Mouse (Mus musculus) heart, embryonic 12.5 days (tissue): ENCODE data around the gene Pif1. TPM values are rescaled to one million over a fixed set of nuclear protein-coding genes. Genes with fewer than 3 reads are reported as not detected.
A peak's percentile ranks its signal among the peaks of the same experiment; 100 is the strongest.

Experiments
- ATAC-seq: fragments of 200-750 bp; cut with Nextera tagmentation; 2 replicates; pipeline ENCODE4 v1.8.0; 2017; ENCODE audit warnings: moderate TSS enrichment, moderate library complexity; ENCODE audit not compliant: insufficient number of reproducible peaks, low FRiP score
- H3K27ac ChIP-seq: fragments of 300-500 bp; sonication (generic); 2 replicates; pipeline ENCODE4 v1.5.1; 2016; ENCODE audit warnings: mild to moderate bottlenecking, moderate library complexity; ENCODE audit not compliant: poor library complexity, severe bottlenecking
- H3K27me3 ChIP-seq: fragments of 300-500 bp; sonication (generic); replicated peaks from 2 replicates; pipeline ENCODE4 v1.6.1; 2016; ENCODE audit warnings: mild to moderate bottlenecking, moderate library complexity
- H3K36me3 ChIP-seq: fragments of 300-500 bp; sonication (generic); 2 replicates; pipeline ENCODE4 v1.6.1; 2016; ENCODE audit warnings: mild to moderate bottlenecking, moderate library complexity
- H3K4me1 ChIP-seq: fragments of 300-500 bp; sonication (generic); replicated peaks from 2 replicates; pipeline ENCODE4 v1.6.1; 2016; ENCODE audit warnings: mild to moderate bottlenecking
- H3K4me2 ChIP-seq: fragments of 300-500 bp; sonication (generic); 2 replicates; pipeline ENCODE4 v1.6.1; 2016; ENCODE audit warnings: mild to moderate bottlenecking, moderate library complexity
- H3K4me3 ChIP-seq: fragments of 300-500 bp; sonication (generic); 2 replicates; pipeline ENCODE4 v1.5.1; 2016; ENCODE audit warnings: mild to moderate bottlenecking
- H3K9ac ChIP-seq: fragments of 300-500 bp; sonication (generic); 2 replicates; pipeline ENCODE4 v1.6.1; 2016; ENCODE audit warnings: mild to moderate bottlenecking, moderate library complexity
- H3K9me3 ChIP-seq: fragments of 300-500 bp; sonication (generic); replicated peaks from 2 replicates; pipeline ENCODE4 v1.6.1; 2016; ENCODE audit warnings: mild to moderate bottlenecking, moderate library complexity
- WGBS: fragments of 180-500 bp; shearing (Covaris S2); methylation state at CpG from one replicate; pipeline ENCODE4 v1.1.7; 2016; 5-methylcytosine and 5-hydroxymethylcytosine counted together
- polyA plus RNA-seq: library from polyadenylated mRNA; unstranded; fragments of >200 nt; fragmentation: Nextera tagmentation; extraction: Ambion mirVana; gene quantifications from 2 replicates; pipeline ENCODE4 v1.2.1, GENCODE M21; 2016

Pif1 gene
- polyA plus RNA-seq, 1 experiment from 2014 or later = 12.4 TPM

DNA sequence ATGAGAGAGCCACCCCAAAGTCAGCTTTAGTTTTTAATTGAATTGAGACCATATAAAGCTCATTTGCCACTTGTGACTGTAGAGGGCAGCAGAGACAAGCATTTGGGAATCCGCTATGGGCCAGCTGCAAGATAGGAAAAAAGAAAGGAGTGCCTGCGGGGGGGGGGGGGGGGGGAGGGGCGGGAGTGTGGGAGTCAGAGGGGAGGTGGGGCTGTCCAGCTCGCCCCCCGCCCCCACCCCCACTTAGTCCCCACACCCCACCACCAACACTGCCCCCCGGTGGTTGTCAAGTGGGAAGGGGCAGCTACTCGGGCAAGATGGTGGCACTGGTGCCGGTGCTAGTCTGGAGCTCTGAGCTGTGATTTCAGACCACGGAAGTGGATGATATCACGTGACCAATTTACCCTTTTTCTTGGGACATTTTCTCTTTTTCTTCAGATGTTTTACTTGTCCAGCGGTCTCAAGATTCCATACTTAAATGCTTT is 11.8 kb downstream of the Pif1 start:
- H3K27me3 ChIP-seq = no peaks in the 10 kb centered on the region
- no peak overlapping the region for H3K27ac ChIP-seq
- H3K4me2 ChIP-seq = peak overlapping the region; percentile 35
- H3K4me1 ChIP-seq = peaks cover 3% of the 10 kb centered on the region; the same call in 1 of the 2 replicates
- no peaks in the 10 kb centered on the region for H3K9me3 ChIP-seq
- H3K36me3 ChIP-seq = peaks cover 22% of the 10 kb centered on the region
- WGBS = 40% methylated on average over 7 of the region's 11 CpGs
- no peak for ATAC-seq
- H3K4me3 ChIP-seq = 0 out of 2 replicates have a peak overlapping the region, but pooled peaks have one; percentile 23
- no peak overlapping the region for H3K9ac ChIP-seq

DNA sequence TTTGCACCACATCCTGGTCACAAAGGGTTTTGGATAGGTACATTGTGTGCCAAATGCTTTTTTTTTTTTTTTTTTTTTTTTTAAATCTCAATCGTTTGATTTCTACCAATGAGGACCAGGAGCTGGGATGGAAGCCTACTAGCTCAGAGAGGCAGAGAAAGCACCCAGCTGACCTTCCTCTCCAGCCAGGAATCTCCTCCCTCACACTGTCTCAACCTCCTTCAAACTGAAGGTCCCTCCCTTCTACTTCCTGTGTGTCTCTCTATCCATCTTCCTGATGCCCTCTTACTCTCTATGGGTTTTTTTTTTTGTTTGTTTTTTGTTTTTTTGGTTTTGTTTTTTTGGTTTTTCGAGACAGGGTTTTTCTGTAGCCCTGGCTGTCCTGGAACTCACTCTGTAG is 14.0 kb downstream of the Pif1 start:
- ATAC-seq = no peak
- 54% methylated on average over 2 of the region's 2 CpGs for WGBS
- no peak overlapping the region for H3K4me3 ChIP-seq
- H3K27me3 ChIP-seq = no peaks in the 10 kb centered on the region
- H3K4me2 ChIP-seq = no peak overlapping the region
- peaks cover under 1% of the 10 kb centered on the region; the same call in 1 of the 2 replicates for H3K36me3 ChIP-seq
- no peaks in the 10 kb centered on the region for H3K9me3 ChIP-seq
- H3K27ac ChIP-seq = no peak overlapping the region
- H3K4me1 ChIP-seq = peaks cover 7% of the 10 kb centered on the region
- H3K9ac ChIP-seq = no peak overlapping the region

DNA sequence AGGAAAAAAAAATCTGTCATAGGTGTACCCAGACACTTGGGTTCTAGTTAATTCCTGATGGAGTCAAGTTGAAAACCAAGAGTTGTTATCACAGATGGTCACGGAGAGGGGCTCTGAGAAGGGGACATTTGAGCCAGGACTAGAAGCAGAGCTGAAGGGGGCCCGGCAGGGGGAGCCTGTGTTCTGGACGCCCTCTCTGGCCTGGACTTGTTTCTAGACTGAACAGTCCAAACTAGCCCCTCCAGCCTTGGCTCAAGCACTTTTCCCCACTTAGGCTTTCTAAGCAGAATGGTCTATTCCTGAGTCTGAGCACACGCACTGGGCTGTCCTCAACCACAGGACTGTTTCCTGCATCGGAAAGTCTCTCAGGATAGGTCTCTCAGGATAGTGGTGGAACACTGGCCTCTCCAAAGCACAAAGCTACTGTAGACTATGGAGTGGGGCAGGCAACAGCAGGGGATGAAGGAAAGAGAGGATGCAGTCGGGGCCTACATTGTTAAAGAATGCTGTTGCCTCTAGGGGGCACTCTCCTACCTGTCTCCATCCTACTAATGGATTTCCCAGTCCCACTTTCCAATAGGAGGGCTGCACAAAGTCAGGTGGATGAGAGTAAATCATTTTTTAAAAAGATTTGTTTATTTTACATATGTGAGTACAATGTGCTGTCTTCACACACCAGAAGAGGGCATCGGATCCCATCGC is 16.6 kb downstream of the Pif1 start:
- peaks cover 25% of the 10 kb centered on the region for H3K4me1 ChIP-seq
- no peaks in the 10 kb centered on the region for H3K36me3 ChIP-seq
- no peaks in the 10 kb centered on the region for H3K9me3 ChIP-seq
- WGBS = 47% methylated on average over 8 of the region's 8 CpGs
- H3K4me3 ChIP-seq = no peak overlapping the region
- H3K4me2 ChIP-seq = no peak overlapping the region
- no peaks in the 10 kb centered on the region for H3K27me3 ChIP-seq
- H3K9ac ChIP-seq = no peak overlapping the region
- no peak overlapping the region for H3K27ac ChIP-seq
- no peak for ATAC-seq

DNA sequence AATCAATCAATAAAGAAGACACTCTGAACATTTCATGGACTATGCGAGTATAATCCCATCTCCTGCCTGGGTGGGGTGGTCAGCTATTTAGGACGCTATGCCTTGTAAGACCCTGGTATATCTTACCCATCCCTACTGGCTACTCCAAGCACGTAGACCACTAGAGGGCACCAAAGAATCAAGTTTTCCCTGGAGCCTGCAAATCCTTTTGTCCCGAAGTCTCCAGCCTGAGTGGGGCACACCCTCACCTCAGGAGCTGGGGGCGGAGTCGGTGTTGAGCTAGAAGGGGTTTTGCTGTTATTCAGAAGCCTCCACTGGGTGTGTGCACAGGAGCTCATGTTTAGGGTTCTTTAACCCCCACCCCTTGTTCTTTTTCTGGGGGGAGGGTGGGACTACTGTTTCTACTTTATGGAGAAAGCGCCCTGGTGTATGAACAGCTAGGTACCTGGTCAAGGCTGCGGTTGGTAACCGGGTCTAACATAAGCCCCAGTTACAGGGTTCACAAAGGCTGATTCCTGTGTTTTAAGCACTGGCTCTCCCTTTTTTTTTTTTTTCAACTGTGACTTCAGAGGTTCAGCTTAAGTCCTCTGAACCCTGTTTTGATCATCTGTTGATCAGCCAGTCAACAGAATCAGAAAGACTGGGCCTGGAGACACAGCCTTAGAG is 18.6 kb downstream of the Pif1 start:
- H3K9me3 ChIP-seq = no peaks in the 10 kb centered on the region
- H3K36me3 ChIP-seq = no peaks in the 10 kb centered on the region
- peaks cover 22% of the 10 kb centered on the region for H3K4me1 ChIP-seq
- ATAC-seq = peak; percentile 72
- H3K4me3 ChIP-seq = peak overlapping the region; percentile 11; the same call in 1 of the 2 replicates
- no peaks in the 10 kb centered on the region for H3K27me3 ChIP-seq
- no peak overlapping the region for H3K27ac ChIP-seq
- WGBS = 7% methylated on average over 9 of the region's 9 CpGs
- H3K9ac ChIP-seq = 0 out of 2 replicates have a peak overlapping the region, but pooled peaks have one; percentile 31
- H3K4me2 ChIP-seq = peak overlapping the region; percentile 58

DNA sequence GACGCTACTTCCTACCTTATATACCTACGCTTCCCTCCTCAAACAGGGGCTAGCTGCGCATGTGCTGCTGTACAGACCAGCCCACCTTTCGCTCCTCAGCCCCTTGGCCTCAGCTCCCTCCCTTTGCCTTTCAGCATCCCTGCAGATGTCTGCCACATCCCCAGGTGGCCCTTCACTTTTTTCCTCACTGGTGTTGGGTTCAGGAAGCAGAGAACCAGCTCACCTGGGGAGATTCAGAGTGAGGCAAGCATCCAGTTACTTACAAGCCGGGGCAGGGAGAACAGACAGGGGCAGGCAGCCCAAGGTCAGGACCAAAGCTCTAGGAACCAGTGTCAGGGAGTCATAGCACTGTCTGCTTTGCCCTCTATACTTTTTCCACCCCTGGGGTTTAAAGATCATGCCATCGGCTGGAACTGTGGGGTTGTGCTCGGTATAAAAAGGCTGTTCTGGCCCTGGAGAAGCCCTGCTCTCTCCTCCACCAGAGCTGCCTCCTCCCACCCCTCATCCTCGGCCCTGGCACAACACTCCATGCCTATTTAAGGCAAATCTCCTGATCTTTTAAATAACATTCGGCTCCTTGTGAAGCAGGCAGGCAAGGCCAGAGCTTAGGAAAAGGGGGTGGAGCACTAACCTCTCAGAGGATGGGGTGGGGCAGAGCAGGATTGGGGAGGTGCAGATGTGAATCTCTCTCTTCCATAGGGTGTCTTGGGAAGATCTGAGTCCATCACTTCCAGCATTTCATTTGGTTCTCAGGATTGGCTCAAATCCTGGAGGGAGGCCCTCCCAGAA is 19.6 kb downstream of the Pif1 start:
- H3K4me2 ChIP-seq = no peak overlapping the region
- WGBS = 31% methylated on average over 9 of the region's 9 CpGs
- no peaks in the 10 kb centered on the region for H3K27me3 ChIP-seq
- no peaks in the 10 kb centered on the region for H3K9me3 ChIP-seq
- H3K4me1 ChIP-seq = peaks cover 22% of the 10 kb centered on the region
- H3K4me3 ChIP-seq = no peak overlapping the region
- 0 out of 2 replicates have a peak overlapping the region, but pooled peaks have one; percentile 29 for H3K9ac ChIP-seq
- ATAC-seq = no peak
- H3K36me3 ChIP-seq = no peaks in the 10 kb centered on the region
- peak overlapping the region; percentile 51 for H3K27ac ChIP-seq

- H3K27ac ChIP-seq = peak overlapping the region; percentile 51; the same call in 1 of the 2 replicates
- WGBS = 15% methylated on average over 2 of the region's 2 CpGs
Measured at GRCm38 (mm10) chr9:65607120-65607519, 20.2 kb downstream of the Pif1 start.

DNA sequence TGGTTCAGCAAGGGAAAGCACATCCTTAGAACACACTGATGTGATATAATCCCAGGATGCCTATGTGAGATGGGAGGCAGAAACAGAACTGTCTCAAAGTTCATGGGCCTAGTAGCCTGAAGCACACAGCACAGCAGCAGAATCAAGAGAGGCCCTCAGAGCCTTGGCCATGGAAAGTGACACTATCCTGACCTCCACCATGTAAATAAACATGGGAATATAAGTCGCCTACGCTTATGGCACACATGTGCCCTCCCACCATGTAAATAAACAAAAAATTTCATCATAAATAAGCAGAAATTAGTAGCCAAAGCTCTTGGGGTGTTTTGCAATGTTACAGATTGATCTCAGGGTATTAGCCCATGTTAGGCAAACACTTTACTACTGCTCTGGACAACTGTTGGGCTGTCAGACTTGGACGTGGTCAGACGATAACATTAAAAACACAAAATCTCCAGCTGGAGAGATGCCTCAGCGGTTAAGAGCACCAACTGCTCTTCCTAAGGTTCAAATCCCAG is 25.1 kb downstream of the Pif1 start:
- Histone ChIP-seq H3K4me3 (no peak overlapping the region), H3K27me3 (no peaks in the 10 kb centered on the region), H3K36me3 (no peaks in the 10 kb centered on the region), H3K27ac (no peak overlapping the region; the same call in 1 of the 2 replicates), H3K4me2 (no peak overlapping the region), H3K9ac (no peak overlapping the region), H3K4me1 (peaks cover 18% of the 10 kb centered on the region), H3K9me3 (no peaks in the 10 kb centered on the region)
- 78% methylated on average over 5 of the region's 5 CpGs for WGBS
- no peak for ATAC-seq

More at GRCm38 (mm10) chr9:65607120-65607519, 20.2 kb downstream of the Pif1 start:
- Histone ChIP-seq H3K4me3 (no peak overlapping the region), H3K9ac (no peak overlapping the region), H3K27me3 (no peaks in the 10 kb centered on the region), H3K9me3 (no peaks in the 10 kb centered on the region), H3K4me1 (peaks cover 22% of the 10 kb centered on the region), H3K36me3 (no peaks in the 10 kb centered on the region), H3K4me2 (no peak overlapping the region)
- no peak for ATAC-seq

DNA sequence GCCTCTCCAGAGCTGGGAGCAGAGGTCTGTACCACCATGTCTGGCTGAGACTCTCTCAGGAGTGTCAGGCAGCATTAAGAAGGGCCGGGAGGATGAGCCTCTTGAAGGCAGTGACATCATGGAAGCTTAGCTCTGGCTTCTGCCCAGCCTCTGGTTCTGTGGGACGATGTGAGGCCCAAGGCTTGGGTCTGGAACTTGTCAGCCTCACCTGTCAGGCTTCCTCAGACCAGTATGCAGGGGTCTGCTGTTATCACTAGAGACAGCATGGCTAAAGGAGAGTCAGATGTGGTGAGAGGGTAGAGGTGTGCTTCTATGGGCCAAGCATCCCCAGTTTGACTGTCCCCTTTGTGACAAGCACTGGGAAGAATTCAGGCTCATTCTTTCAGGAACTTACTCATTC is 26.1 kb downstream of the Pif1 start:
- 9% methylated on average over 2 of the region's 2 CpGs for WGBS
- peak overlapping the region; percentile 77 for H3K27ac ChIP-seq
- ATAC-seq = peak; percentile 84

GRCm38 (mm10) chr9:65619311-65619710 is 32.4 kb downstream of the Pif1 start:
- H3K9ac ChIP-seq = no peak overlapping the region
- H3K27me3 ChIP-seq = no peaks in the 10 kb centered on the region
- H3K4me2 ChIP-seq = no peak overlapping the region
- no peak overlapping the region for H3K4me3 ChIP-seq
- no peaks in the 10 kb centered on the region for H3K4me1 ChIP-seq
- WGBS = 58% methylated on average over 3 of the region's 3 CpGs
- no peaks in the 10 kb centered on the region for H3K9me3 ChIP-seq
- no peaks in the 10 kb centered on the region for H3K36me3 ChIP-seq
- ATAC-seq = no peak
- H3K27ac ChIP-seq = no peak overlapping the region

More for the DNA sequence above, 26.1 kb downstream of the Pif1 start:
- Histone ChIP-seq H3K9me3 (no peaks in the 10 kb centered on the region), H3K4me1 (peaks cover 12% of the 10 kb centered on the region), H3K27me3 (no peaks in the 10 kb centered on the region), H3K4me2 (no peak overlapping the region), H3K9ac (peak overlapping the region; percentile 27; the same call in 1 of the 2 replicates), H3K4me3 (no peak overlapping the region), H3K36me3 (no peaks in the 10 kb centered on the region)

DNA sequence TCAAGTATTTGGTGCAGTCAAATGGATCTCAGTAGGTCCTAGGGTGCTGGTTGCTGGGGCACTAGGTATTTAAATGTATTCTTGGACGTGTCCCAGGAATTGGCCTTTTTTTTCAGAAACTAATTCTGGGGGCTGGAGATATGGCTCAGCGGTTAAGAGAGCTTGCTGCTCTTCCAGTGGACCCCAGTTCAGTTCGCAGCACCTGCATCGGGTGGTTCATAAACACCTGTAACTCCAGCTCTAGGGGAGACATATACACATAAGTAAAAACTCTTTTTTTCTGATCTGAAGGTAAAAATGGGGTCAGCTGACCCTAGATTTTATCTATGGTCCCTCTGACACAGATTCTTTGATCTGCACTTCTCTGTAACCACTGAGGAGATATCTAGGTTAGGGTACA is 34.2 kb downstream of the Pif1 start:
- Histone ChIP-seq H3K27me3 (no peaks in the 10 kb centered on the region), H3K4me2 (no peak overlapping the region), H3K36me3 (no peaks in the 10 kb centered on the region), H3K9ac (no peak overlapping the region), H3K9me3 (no peaks in the 10 kb centered on the region), H3K4me1 (0 out of 2 replicates have a peak, but pooled peaks cover 5% of the 10 kb centered on the region), H3K27ac (no peak overlapping the region), H3K4me3 (no peak overlapping the region)
- no peak for ATAC-seq
- WGBS = 86% methylated on average over 4 of the region's 4 CpGs
